Mouse (Mus musculus) yolk sac, embryonic 10.5 days (tissue): Measurements from ENCODE around the gene 6430571L13Rik.
A peak's percentile ranks its signal among the peaks of the same experiment; 100 is the strongest.

Source experiments
- DNase-seq: peaks from one replicate; pipeline ENCODE4 v3.0.0-alpha.2; 2017; ENCODE audit warnings: low spot score

Gene 6430571L13Rik

GRCm38 (mm10) chr9:107384396-107384795 is 44.0 kb downstream of the 6430571L13Rik start:
- DNase-seq, result no peak

- no peak for DNase-seq
Observed at GRCm38 (mm10) chr9:107386722-107387121, 46.3 kb downstream of the 6430571L13Rik start.

GRCm38 (mm10) chr9:107387708-107388107 is 47.3 kb downstream of the 6430571L13Rik start:
- DNase-seq, result no peak

GRCm38 (mm10) chr9:107388263-107388662 is 47.9 kb downstream of the 6430571L13Rik start:
- DNase-seq, result no peak

- no peak for DNase-seq
Observed at GRCm38 (mm10) chr9:107396397-107396796, 56.0 kb downstream of the 6430571L13Rik start.

- DNase-seq, result no peak
Observed at GRCm38 (mm10) chr9:107398968-107399367, 58.6 kb downstream of the 6430571L13Rik start.

GRCm38 (mm10) chr9:107399491-107399971 is 59.1 kb downstream of the 6430571L13Rik start, which contains the start of gene Cacna2d2:
TSS of gene Cacna2d2 (plus strand) at chr9:107399612.
- peak; percentile 67 for DNase-seq

GRCm38 (mm10) chr9:107400060-107400511 is 59.7 kb downstream of the 6430571L13Rik start:
- no peak for DNase-seq

- DNase-seq, result no peak
Observed at GRCm38 (mm10) chr9:107400666-107401285, 60.4 kb downstream of the 6430571L13Rik start.
